Mouse (Mus musculus) C2C12 (cell line): ENCODE results near the gene Frmd4a.

ENCODE experiments used
- CTCF ChIP-seq: IDR thresholded peaks from one replicate; pipeline ENCODE4 v1.5.1; 2011; ENCODE audit not compliant: control insufficient read depth, insufficient read depth, insufficient read length
- MAX ChIP-seq: IDR thresholded peaks from one replicate; pipeline ENCODE4 v1.6.1; 2011; ENCODE audit warnings: mild to moderate bottlenecking, control low read depth

DNA sequence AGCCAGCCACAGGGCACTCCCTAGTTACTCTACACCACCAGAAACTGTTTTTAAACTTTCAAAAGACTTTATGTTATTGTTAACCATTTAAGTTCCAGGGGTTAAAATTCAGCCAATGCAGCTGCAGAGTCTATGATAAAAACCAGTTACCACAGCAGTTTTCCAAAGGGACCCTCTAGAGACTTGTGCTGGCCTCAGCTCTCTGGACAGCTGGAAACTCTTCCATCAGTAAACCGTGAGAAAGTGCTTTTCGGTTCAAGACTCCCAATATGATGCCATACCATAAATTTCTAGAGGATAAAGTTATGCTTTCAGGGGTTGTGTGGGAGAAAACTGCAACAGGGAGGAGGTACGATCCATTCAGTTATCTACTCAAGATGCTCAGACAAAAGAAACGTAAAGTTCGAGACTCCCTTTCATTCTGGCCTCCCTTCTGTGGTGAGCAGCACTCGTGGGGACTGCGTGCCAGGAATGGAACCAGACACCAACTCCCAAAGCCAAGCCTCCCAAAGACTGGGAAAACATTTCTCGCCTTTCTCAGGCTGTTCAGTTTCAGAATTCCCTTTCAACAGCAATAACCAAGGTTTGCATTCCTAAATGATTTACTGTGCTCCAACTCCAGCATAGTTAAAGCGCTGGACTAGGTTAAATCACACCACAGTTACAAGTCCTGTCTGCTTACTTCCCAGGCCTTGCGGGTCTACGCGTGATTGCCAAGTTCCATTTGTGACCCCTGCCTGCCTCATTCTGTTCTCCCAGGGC is 603.3 kb downstream of the Frmd4a start:
- TF ChIP-seq CTCF, result no peak
- no peak for TF ChIP-seq MAX
